Mouse (Mus musculus): ENCODE data around the gene Gm42906. TPM values are rescaled to one million over a fixed set of nuclear protein-coding genes. Genes with fewer than 3 reads are reported as not detected.

Gene Gm42906
- total and polyA plus RNA-seq, 3 experiments: not detected

DNA sequence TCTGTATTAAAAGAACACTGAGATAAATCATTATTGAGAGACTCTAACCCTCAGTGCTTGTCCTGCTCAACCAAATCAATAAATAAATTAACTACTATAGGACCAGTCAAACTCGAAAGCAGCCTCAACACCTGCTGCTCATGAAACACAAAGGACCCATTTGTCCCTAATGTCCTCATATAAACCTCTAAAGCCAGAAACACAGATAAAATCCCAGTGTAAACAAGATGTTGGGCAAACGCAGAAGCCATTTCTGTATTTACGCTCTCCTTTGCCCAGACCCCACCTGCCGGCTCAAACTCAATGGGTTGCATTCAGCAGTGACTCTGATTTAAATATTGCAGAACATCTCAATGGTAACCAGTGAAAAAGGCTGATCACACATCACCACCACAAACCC lies 131.7 kb downstream of the Gm42906 start:
- Histone ChIP-seq H3K27ac (ENCODE audit: control insufficient read depth, low read depth, low read length) (no peak overlapping the region), H3K36me3 (ENCODE audit: control insufficient read depth in 1 of 2, insufficient read depth in 2 of 2, low read length in 2 of 2) (no peaks in the 10 kb centered on the region), H3K27me3 (ENCODE audit: control insufficient read depth in 1 of 2, insufficient read depth in 2 of 2, low read length in 2 of 2) (no peaks in the 10 kb centered on the region), H3K4me3 (ENCODE audit: control insufficient read depth in 1 of 2, insufficient read depth in 1 of 2, low read depth in 2 of 2, low read length in 2 of 2) (no peak overlapping the region), H3K4me1 (ENCODE audit: control insufficient read depth in 1 of 2, insufficient read depth in 2 of 2, low read length in 2 of 2) (no peaks in the 10 kb centered on the region), H3K9me3 (replicated peaks; ENCODE audit: insufficient read depth, low read length) (no peaks in the 10 kb centered on the region), H3K79me2 (ENCODE audit: control insufficient read depth, insufficient read depth, low read length, poor library complexity) (no peaks in the 10 kb centered on the region), H3K9ac (ENCODE audit: control insufficient read depth, low read depth, low read length, poor library complexity, severe bottlenecking) (no peak overlapping the region)
- DNase-seq (ENCODE audit: low read depth, low spot score): no peak
- TF ChIP-seq ZMIZ1 (IDR thresholded peaks at IDR 0.05; ENCODE audit: low read depth, low read length) (no peak), CHD2 (IDR thresholded peaks at IDR 0.05; ENCODE audit: low read length) (no peak), POLR2AphosphoS2 (IDR thresholded peaks at IDR 0.05; ENCODE audit: low read length) (no peak), CTCF (IDR thresholded peaks at IDR 0.05 in 2 of 3, conservative IDR thresholded peaks at IDR 0.05 in 1 of 3; ENCODE audit: control insufficient read depth in 1 of 3, insufficient read depth in 1 of 3, low read depth in 2 of 3, low read length in 3 of 3, poor library complexity in 1 of 3, severe bottlenecking in 1 of 3) (no peak), MAFK (IDR thresholded peaks at IDR 0.05; ENCODE audit: borderline replicate concordance, low read depth, low read length) (no peak), USF2 (IDR thresholded peaks at IDR 0.05; ENCODE audit: borderline replicate concordance in 1 of 2, insufficient read depth in 1 of 2, low read depth in 1 of 2, low read length in 2 of 2) (no peak), BHLHE40 (IDR thresholded peaks at IDR 0.05; ENCODE audit: borderline replicate concordance, low read depth, low read length) (no peak), ELF1 (IDR thresholded peaks at IDR 0.05; ENCODE audit: low read depth, low read length) (no peak), ZC3H11A (IDR thresholded peaks at IDR 0.05; ENCODE audit: low read depth, low read length) (no peak), MXI1 (IDR thresholded peaks at IDR 0.05; ENCODE audit: low read depth, low read length) (no peak), POLR2AphosphoS5 (IDR thresholded peaks at IDR 0.05; ENCODE audit: borderline replicate concordance, low read depth, low read length) (no peak), USF1 (IDR thresholded peaks at IDR 0.05; ENCODE audit: low read depth, low read length) (no peak), E2F4 (IDR thresholded peaks at IDR 0.05; ENCODE audit: borderline replicate concordance, low read depth, low read length) (no peak), EP300 (IDR thresholded peaks at IDR 0.05; ENCODE audit: low read depth in 1 of 2, low read length in 2 of 2) (no peak), SIN3A (IDR thresholded peaks at IDR 0.05; ENCODE audit: low read length) (no peak), SMC3 (IDR thresholded peaks at IDR 0.05; ENCODE audit: low read depth, low read length) (no peak), ZNF384 (IDR thresholded peaks at IDR 0.05; ENCODE audit: low read depth, low read length) (no peak), ETS1 (IDR thresholded peaks at IDR 0.05; ENCODE audit: low read depth, low read length) (no peak), NRF1 (IDR thresholded peaks at IDR 0.05; ENCODE audit: insufficient read depth, low read depth, low read length, poor library complexity, severe bottlenecking) (no peak), UBTF (IDR thresholded peaks at IDR 0.05; ENCODE audit: borderline replicate concordance, insufficient read depth, low read depth, low read length) (no peak)

DNA sequence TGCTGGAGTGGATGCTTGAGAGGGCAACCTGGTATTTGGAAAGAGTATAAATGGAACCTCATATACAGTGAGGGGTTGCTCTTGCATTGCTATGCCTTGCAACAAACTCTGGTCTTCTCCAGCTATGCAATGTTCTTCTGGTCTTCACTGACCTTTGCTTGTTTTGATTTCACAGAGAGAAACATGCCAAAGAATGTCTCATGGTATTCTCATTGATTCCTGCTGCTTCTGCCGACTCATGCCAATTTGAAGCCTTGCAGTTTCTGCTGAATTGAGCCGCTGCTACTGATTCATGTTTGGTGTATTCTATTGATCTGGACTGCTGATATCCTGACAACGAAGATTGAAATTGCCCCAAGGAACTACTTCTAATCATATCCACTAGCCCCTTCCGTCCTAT lies 134.4 kb downstream of the Gm42906 start:
- Histone ChIP-seq H3K4me1 (ENCODE audit: control insufficient read depth in 1 of 2, insufficient read depth in 2 of 2, low read length in 2 of 2) (no peaks in the 10 kb centered on the region), H3K4me3 (ENCODE audit: control insufficient read depth in 1 of 2, insufficient read depth in 1 of 2, low read depth in 2 of 2, low read length in 2 of 2) (no peak overlapping the region), H3K79me2 (ENCODE audit: control insufficient read depth, insufficient read depth, low read length, poor library complexity) (no peaks in the 10 kb centered on the region), H3K36me3 (ENCODE audit: control insufficient read depth in 1 of 2, insufficient read depth in 2 of 2, low read length in 2 of 2) (no peaks in the 10 kb centered on the region), H3K9me3 (replicated peaks; ENCODE audit: insufficient read depth, low read length) (no peaks in the 10 kb centered on the region), H3K9ac (ENCODE audit: control insufficient read depth, low read depth, low read length, poor library complexity, severe bottlenecking) (no peak overlapping the region), H3K27ac (ENCODE audit: control insufficient read depth, low read depth, low read length) (no peak overlapping the region), H3K27me3 (ENCODE audit: control insufficient read depth in 1 of 2, insufficient read depth in 2 of 2, low read length in 2 of 2) (no peaks in the 10 kb centered on the region)
- DNase-seq (ENCODE audit: low read depth, low spot score): no peak
- TF ChIP-seq TCF12 (IDR thresholded peaks at IDR 0.05; ENCODE audit: low read depth, low read length) (no peak), USF1 (IDR thresholded peaks at IDR 0.05; ENCODE audit: low read depth, low read length) (no peak), HCFC1 (IDR thresholded peaks at IDR 0.05; ENCODE audit: low read depth, low read length) (no peak), CTCF (IDR thresholded peaks at IDR 0.05 in 2 of 3, conservative IDR thresholded peaks at IDR 0.05 in 1 of 3; ENCODE audit: control insufficient read depth in 1 of 3, insufficient read depth in 1 of 3, low read depth in 2 of 3, low read length in 3 of 3, poor library complexity in 1 of 3, severe bottlenecking in 1 of 3) (no peak), MAX (IDR thresholded peaks at IDR 0.05; ENCODE audit: low read length) (no peak), ZNF384 (IDR thresholded peaks at IDR 0.05; ENCODE audit: low read depth, low read length) (no peak), ELF1 (IDR thresholded peaks at IDR 0.05; ENCODE audit: low read depth, low read length) (no peak), CHD1 (IDR thresholded peaks at IDR 0.05; ENCODE audit: low read depth, low read length) (no peak), MAFK (IDR thresholded peaks at IDR 0.05; ENCODE audit: borderline replicate concordance, low read depth, low read length) (no peak), RAD21 (IDR thresholded peaks at IDR 0.05; ENCODE audit: low read depth, low read length) (no peak), POLR2AphosphoS5 (IDR thresholded peaks at IDR 0.05; ENCODE audit: borderline replicate concordance, low read depth, low read length) (no peak), ZKSCAN1 (IDR thresholded peaks at IDR 0.05; ENCODE audit: low read depth, low read length) (no peak), MYB (IDR thresholded peaks at IDR 0.05; ENCODE audit: low read depth, low read length) (no peak), ETS1 (IDR thresholded peaks at IDR 0.05; ENCODE audit: low read depth, low read length) (no peak), BHLHE40 (IDR thresholded peaks at IDR 0.05; ENCODE audit: borderline replicate concordance, low read depth, low read length) (no peak), MAZ (IDR thresholded peaks at IDR 0.05; ENCODE audit: low read depth, low read length) (no peak), GATA1 (IDR thresholded peaks at IDR 0.05; ENCODE audit: low read depth, low read length) (no peak), USF2 (IDR thresholded peaks at IDR 0.05; ENCODE audit: borderline replicate concordance in 1 of 2, insufficient read depth in 1 of 2, low read depth in 1 of 2, low read length in 2 of 2) (no peak)

All from MEL (cell line).